Mouse (Mus musculus): Measurements from ENCODE around the gene Gabrd.

The Gabrd gene

GRCm38 (mm10) chr4:155382752-155383151 is 15.2 kb downstream of the Gabrd start:
- WGBS, result 18% methylated on average over 9 of the region's 9 CpGs

- 57% methylated on average over 7 of the region's 7 CpGs for WGBS
These were observed 15.9 kb downstream of the Gabrd start for GRCm38 (mm10) chr4:155381974-155382373.

DNA sequence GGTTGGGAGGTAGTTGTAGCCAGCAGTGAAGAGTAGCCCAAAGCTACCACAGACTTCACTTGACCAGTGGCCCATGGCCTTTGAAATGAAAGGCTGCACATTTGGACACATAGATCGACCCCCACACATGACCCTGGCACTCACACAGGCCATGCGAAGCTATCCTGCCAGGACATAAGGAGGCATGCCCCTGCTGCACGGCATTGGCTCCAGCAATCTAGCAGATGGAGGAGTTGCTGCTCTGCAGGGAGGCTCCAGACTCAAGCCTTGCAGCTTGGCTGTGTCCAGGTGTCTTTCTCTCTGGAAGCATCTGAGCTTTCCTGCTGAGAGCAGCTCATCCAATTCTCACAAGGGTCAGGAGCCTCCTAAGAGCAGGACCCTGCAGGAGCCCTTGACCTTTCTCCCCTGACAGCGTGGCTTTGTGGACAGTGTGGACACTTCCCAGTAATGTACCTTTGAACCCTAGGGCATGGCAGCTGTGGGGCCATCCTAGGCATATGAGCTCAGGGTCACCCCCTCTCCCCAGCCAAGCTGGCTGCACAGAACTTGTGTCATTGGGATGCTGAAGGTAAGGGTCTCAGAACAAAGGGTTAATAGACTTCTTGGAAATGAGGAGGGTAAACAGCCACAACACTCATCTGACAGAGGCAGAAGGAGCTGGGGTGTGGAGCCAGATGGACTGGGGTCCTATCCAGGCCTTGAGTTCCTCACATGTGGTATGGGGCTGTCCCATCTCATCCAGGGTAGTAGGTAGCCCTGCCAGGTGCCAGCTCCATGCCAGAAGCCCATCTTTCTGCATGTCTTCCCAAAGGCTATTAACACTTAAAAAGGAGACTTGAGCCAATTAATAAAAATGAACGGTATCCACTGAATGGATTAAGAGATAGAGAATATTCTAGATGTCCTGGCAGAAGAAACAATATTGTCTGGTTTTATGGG is 25.8 kb downstream of the Gabrd start:
- 65% methylated on average over 5 of the region's 5 CpGs for WGBS

DNA sequence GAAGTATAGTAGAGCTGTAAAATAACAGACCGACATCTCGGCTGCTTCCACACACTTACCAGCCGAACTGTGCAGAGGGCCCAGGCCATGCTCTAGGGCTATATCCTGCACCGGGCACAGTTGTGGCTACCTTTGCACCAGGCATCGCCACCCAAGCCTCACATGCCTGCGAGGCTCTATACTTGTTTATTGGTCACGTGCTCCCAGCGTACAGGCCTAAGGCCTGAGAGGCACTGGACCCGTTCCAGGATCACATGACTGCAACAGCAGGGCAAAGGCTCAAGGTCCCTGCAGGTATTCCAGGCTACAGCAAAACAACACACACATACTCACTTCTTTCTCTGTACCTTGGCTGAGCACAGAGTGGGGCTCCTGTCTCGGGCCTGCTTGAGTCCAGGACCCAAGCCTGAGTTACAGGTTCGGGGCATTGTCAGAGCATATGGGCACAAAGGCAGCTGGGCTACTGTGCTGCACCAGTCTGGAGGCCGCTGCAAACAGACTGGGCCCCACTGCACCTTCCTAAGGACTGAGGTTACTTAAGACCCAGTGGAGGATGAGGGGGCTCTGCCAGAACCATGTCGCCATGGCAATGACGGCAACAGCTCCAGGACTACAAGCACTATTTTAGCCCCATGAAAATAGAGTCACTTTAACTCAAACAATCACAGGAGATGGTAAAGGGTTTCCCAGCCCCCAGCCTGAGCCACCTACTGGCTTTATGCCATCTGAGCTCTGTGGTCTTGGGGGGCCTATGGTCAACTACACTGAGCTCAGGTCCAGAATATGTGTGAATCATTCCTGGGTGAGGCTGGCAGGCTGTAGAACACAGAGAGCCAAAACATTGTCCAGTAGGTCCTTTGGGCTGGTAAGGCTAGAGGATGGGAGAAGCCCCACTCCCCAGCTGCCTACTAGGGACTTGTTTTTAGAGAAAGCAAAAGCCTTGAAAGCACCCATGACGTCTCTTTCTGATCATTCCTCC is 26.9 kb downstream of the Gabrd start:
- 76% methylated on average over 15 of the region's 15 CpGs for WGBS

- 30% methylated on average over 12 of the region's 12 CpGs for WGBS
These were observed 29.2 kb downstream of the Gabrd start for GRCm38 (mm10) chr4:155368684-155369083.

- 73% methylated on average over 9 of the region's 9 CpGs for WGBS
These were observed 30.2 kb downstream of the Gabrd start for GRCm38 (mm10) chr4:155367739-155368138.

DNA sequence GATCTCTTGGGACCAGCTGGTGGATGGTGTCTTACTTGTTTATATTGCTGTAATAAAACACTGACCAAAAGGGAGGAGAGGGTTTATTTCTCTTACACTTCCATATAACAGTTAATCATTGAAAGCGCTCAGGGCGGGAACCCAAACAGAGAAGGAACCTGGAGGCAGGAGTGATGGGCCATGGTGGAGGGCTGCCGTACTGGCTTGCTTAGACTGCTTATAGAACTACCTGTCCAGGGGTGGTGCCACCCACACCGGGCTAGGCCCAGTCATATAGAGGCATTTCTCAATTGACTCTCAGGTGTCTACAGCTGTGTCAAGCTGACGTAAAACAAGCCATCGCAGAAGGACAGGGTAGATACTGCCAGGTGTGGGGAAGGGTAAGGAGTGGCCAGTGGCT is 31.1 kb downstream of the Gabrd start:
- 89% methylated on average over 6 of the region's 6 CpGs for WGBS

DNA sequence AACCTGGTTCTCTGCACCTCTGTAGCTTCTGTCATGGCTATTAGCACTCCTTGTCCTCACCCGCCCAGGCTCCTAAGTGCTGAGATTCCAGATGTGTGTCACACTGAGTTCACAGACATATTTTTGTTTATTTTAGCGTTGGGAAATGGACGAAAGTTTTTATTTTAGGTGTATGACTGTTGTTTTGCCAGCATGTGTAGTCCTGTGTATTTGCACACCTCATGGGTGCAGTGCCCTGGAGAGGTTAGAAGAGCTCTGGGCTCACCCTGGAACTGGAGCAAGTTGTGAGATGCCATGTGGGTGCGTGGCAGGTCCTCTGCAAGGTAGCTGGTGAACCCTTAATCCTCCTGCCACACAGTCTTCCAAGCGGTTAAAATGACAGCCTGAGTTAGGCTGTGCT is 35.5 kb downstream of the Gabrd start:
- WGBS, result 59% methylated on average over 5 of the region's 5 CpGs

GRCm38 (mm10) chr4:155361303-155361791 is 36.6 kb downstream of the Gabrd start, which contains the start of gene Prkcz:
Prkcz (minus strand) TSS chr4:155361361.
- 1% methylated on average over 51 of the region's 51 CpGs for WGBS

DNA sequence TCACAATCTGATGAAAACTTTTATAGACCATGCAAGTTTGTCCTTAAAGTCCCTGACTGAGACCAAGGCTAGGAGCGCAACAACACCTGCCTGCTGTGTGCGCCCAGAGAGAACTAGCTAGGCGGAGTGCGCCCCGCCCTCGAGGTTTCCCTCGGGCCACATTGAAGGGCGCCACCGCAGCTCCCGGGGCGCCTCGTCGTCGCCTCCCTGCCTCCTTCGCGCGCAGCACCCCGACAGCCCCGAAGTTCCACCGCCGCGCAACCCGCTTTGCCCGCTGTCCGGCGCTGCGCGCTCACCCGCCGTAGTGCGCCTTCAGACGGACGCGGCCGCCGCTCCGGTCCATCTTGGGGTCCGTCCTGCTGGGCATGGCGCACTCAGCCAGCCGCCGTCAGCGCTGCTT is 37.1 kb downstream of the Gabrd start:
- WGBS, result 3% methylated on average over 42 of the region's 42 CpGs

DNA sequence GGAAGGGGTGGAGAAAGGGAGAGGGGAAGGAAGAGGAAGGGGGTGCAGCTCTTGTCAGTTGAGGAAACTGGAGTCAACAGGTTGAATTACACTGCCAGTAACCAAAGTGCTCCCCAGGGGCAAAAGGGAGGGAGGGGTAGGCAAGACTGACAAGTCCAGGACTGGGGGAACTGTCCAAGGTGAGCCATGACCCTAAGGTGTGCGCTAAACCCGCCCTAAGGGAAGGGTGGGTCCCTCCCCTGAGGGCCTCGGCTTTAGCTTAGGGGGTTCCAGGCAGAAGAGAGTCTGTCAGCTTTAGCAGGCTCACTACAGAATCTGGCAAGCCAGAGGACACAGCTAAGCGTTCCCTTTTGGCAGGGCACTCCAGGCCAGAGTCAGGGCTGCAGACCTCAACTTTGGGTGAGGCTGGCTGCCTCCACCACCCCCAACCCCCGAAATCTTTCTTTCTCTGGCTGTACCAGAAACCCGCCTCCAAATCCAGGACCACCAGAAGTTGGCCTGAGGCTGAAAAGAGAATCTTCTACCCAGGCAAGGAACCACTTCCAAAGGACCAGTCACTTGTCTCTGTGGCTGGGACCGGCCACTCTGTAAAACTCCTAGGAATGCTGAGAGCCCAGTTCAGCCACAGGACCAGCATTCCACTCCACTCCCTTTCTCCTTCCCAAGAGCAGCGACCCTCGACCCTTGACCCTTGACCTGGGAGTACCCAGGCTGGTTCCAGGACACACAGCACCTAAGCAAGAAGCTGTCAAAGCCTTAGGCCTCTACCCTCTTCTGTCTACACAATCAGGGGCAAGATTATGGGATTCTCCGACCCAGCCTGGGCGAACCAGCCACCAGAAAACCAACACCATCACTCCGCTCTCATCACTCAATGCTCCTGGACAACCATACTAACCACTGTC is 38.1 kb downstream of the Gabrd start:
- WGBS, result 70% methylated on average over 12 of the region's 12 CpGs

DNA sequence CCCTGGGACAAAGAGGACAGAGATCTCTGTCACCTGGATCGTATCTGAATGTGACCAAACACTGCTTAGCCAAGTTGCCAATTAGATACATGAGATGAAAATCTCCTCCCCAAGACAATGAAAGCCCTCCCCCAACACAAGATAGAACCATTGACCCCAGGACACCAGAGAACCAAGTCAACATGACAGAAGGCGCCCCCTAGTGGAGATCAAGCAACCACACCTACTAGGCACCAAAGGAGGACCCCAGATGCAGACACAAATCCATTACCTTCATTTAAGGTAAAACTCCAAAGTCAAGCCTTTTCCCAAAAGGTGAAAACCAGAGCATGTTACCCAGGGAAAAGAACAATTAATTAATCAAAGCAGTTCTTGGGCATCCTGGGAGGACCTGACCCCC is 40.3 kb downstream of the Gabrd start:
- 54% methylated on average over 2 of the region's 2 CpGs for WGBS

DNA sequence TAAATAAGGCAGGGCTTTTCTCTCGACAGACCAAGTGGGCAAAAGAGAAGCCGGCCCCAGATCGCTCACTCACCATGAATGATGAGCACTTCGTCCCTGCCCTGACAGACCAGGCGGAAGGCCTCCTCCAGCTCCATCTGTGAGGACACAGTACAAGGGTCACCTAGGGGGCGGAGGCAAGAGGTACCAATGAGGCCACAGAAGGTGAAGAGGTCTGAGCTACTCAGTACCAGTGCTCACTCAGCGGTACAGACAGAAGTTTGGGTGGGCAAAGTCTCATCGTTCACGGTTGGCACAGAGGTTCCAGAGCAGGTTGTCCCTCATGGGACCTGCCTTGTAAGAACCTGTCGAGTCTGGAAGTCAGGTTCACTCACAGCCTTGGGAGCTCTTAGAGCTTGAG is 41.6 kb downstream of the Gabrd start:
- 96% methylated on average over 10 of the region's 10 CpGs for WGBS

GRCm38 (mm10) chr4:155354546-155354945 is 43.4 kb downstream of the Gabrd start:
- 89% methylated on average over 7 of the region's 7 CpGs for WGBS

DNA sequence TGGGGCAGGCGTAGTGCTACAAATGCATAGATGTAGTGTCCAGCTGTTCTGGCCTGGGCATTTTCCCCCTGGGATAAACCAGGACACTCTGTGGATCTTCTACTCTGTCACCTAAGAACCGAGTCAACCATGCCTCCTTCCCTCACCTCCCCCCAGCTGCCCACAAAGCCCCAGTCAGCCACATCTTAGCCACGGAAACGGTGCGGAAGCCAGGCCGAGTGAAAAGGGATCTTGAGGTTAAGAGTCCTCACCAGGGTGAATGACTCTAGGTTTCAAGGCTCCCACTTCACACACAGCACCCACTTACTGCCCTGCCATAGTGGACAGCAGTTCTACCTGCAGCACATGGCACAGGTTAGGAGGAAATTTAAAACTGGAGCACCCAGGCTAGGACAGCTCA is 43.9 kb downstream of the Gabrd start:
- WGBS, result 88% methylated on average over 6 of the region's 6 CpGs

- WGBS, result 68% methylated on average over 3 of the region's 3 CpGs
These were observed 45.3 kb downstream of the Gabrd start for GRCm38 (mm10) chr4:155352581-155352980.

DNA sequence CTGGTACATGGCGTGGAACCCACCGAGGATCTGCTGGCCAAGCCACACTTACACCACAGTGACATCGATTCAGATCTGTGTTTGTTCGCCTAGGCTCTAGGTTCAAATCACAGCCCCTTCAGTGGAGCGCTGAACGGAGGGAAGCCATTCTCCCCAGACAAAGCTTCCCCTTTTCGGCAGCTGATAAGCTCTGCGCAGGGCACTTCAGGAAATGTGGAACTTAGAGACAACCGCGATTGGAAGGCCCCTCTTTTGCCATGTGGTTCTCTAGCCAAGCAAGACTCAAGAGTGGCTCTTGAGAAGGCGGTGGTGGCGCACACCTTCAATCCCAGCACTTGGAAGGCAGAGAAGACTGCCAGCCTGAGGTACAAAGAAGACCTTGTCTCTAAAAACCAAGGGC is 51.6 kb downstream of the Gabrd start:
- 84% methylated on average over 12 of the region's 12 CpGs for WGBS

- WGBS, result under 1% methylated on average over 16 of the region's 16 CpGs
These were observed 52.3 kb downstream of the Gabrd start for GRCm38 (mm10) chr4:155345608-155345953.

GRCm38 (mm10) chr4:155344716-155345607 is 53.0 kb downstream of the Gabrd start:
- WGBS, result 5% methylated on average over 47 of the region's 47 CpGs

DNA sequence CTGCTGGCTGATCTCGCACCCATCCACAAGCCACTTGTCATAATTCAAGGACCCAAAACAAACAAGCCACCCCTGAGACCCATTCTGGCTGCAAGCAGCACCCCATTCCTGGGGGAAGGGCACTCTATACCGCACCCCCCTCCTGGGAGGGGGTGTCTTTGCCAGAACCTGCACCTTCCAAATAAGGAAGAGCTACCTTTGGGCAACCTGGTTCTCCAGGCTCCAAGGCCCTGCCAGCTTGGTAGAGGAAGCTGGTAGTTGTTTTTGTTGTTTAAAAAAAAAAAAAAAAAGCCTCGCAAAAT is 53.7 kb downstream of the Gabrd start:
- 26% methylated on average over 3 of the region's 3 CpGs for WGBS

Measured in cerebral cortex, adult 2 months (tissue).